Mouse (Mus musculus) testis, adult 2 months (tissue): ENCODE data around the gene Uba7.

ENCODE experiments used
- CTCF ChIP-seq: fragments of 200-500 bp; IDR thresholded peaks from 2 replicates; pipeline ENCODE4 v1.5.1; 2012; ENCODE audit warnings: low read depth, mild to moderate bottlenecking, inconsistent platforms, low read length, moderate library complexity; ENCODE audit not compliant: control insufficient read depth, insufficient read depth, insufficient replicate concordance
- POLR2A ChIP-seq: fragments of 200-500 bp; IDR thresholded peaks from 2 replicates; pipeline ENCODE4 v1.6.1; 2012; ENCODE audit warnings: low read depth, mild to moderate bottlenecking, inconsistent platforms, low read length, moderate library complexity; ENCODE audit not compliant: control insufficient read depth

GRCm38 (mm10) chr9:107975399-107976386 lies at the start of gene Uba7:
- no peak for TF ChIP-seq POLR2A
- TF ChIP-seq CTCF = no peak
